Mouse (Mus musculus) limb, embryonic 15.5 days (tissue): Measurements from ENCODE around the gene Spred2. TPM values are rescaled to one million over a fixed set of nuclear protein-coding genes. Genes with fewer than 3 reads are reported as not detected.

Source experiments
- ATAC-seq: fragments of 200-750 bp; cut with Nextera tagmentation; 2 replicates; pipeline ENCODE4 v1.8.0; 2017; ENCODE audit warnings: low read depth, moderate TSS enrichment; ENCODE audit not compliant: insufficient number of reproducible peaks, low FRiP score, low TSS enrichment
- H3K27ac ChIP-seq: fragments of 300-500 bp; sonication (generic); 2 replicates; pipeline ENCODE4 v1.5.1; 2015; ENCODE audit warnings: moderate library complexity, mild to moderate bottlenecking, inconsistent platforms
- H3K27me3 ChIP-seq: fragments of 300-500 bp; sonication (generic); 2 replicates; pipeline ENCODE4 v1.6.1; 2015; ENCODE audit warnings: inconsistent platforms
- H3K36me3 ChIP-seq: fragments of 300-500 bp; sonication (generic); 2 replicates; pipeline ENCODE4 v1.6.1; 2015; ENCODE audit warnings: inconsistent platforms
- H3K4me1 ChIP-seq: fragments of 300-500 bp; sonication (generic); 2 replicates; pipeline ENCODE4 v1.6.1; 2015; ENCODE audit warnings: inconsistent platforms
- H3K4me2 ChIP-seq: fragments of 300-500 bp; sonication (generic); 2 replicates; pipeline ENCODE4 v1.6.1; 2015; ENCODE audit warnings: mild to moderate bottlenecking, inconsistent platforms
- H3K4me3 ChIP-seq: fragments of 300-500 bp; sonication (generic); 2 replicates; pipeline ENCODE4 v1.5.1; 2015; ENCODE audit warnings: mild to moderate bottlenecking, inconsistent platforms
- H3K9ac ChIP-seq: fragments of 300-500 bp; sonication (generic); 2 replicates; pipeline ENCODE4 v1.6.1; 2015; ENCODE audit warnings: inconsistent platforms
- H3K9me3 ChIP-seq: fragments of 300-500 bp; sonication (generic); 2 replicates; pipeline ENCODE4 v1.6.1; 2016; ENCODE audit warnings: inconsistent platforms
- WGBS: fragments of 180-500 bp; shearing (Covaris S2); methylation state at CpG from one replicate; pipeline ENCODE4 v1.1.7; 2015; 5-methylcytosine and 5-hydroxymethylcytosine counted together
- polyA plus RNA-seq: library from polyadenylated mRNA; unstranded; fragments of >200 nt; fragmentation: Nextera tagmentation; extraction: Ambion mirVana; gene quantifications from 2 replicates; pipeline ENCODE4 v1.2.1, GENCODE M21; 2015

The Spred2 gene
- 7.1 and 8.9 TPM in 2 replicates for polyA plus RNA-seq

- H3K36me3 ChIP-seq, result no peaks in the 10 kb centered on the region
- H3K4me1 ChIP-seq, result peaks cover 12% of the 10 kb centered on the region
- H3K9ac ChIP-seq, result peak within 1 kb of the TSS; percentile 91
- peak; percentile 76 for ATAC-seq
- no peaks in the 10 kb centered on the region for H3K9me3 ChIP-seq
- H3K4me2 ChIP-seq, result peak within 1 kb of the TSS; percentile 68
- no peaks in the 10 kb centered on the region for H3K27me3 ChIP-seq
- peak within 1 kb of the TSS; percentile 92 for H3K4me3 ChIP-seq
- WGBS, result under 1% methylated on average over 57 of the region's 57 CpGs
- H3K27ac ChIP-seq, result peak within 1 kb of the TSS; percentile 96
These were observed at the start of gene Spred2 for GRCm38 (mm10) chr11:19923888-19924756. TSS of gene Spred2 (plus strand) at chr11:19924375.

GRCm38 (mm10) chr11:19875551-19875950 is 48.6 kb upstream of the Spred2 start:
- no peaks in the 10 kb centered on the region for H3K27me3 ChIP-seq
- 0 out of 2 replicates have a peak, but pooled peaks cover 4% of the 10 kb centered on the region for H3K4me1 ChIP-seq
- no peak overlapping the region for H3K4me2 ChIP-seq
- H3K27ac ChIP-seq, result no peak overlapping the region
- 55% methylated on average over 12 of the region's 12 CpGs for WGBS
- no peak for ATAC-seq
- H3K4me3 ChIP-seq, result no peak overlapping the region
- H3K9ac ChIP-seq, result no peak overlapping the region
- H3K9me3 ChIP-seq, result no peaks in the 10 kb centered on the region
- H3K36me3 ChIP-seq, result no peaks in the 10 kb centered on the region

DNA sequence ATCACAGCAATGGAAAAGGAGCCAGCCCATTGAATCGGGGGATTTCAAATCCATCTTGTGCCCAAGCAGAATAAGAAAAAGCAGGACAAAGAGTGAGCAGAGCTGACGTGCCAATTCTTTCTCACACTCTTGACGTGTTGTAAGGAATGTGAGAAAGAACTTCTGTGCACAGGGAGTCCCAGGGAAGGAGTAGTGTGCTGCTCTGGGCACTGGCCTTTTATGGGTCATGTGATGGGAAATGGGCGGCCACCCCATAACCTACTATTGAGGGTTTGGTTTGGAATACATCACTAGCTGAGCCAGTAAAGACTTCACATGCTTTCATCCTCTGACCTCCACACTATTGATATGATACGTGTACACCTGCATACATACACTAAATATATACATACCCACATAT is 48.2 kb upstream of the Spred2 start:
- no peak overlapping the region for H3K27ac ChIP-seq
- no peaks in the 10 kb centered on the region for H3K36me3 ChIP-seq
- no peak overlapping the region for H3K4me3 ChIP-seq
- no peak for ATAC-seq
- no peak overlapping the region for H3K4me2 ChIP-seq
- no peaks in the 10 kb centered on the region for H3K27me3 ChIP-seq
- no peaks in the 10 kb centered on the region for H3K9me3 ChIP-seq
- H3K9ac ChIP-seq, result no peak overlapping the region
- 0 out of 2 replicates have a peak, but pooled peaks cover 4% of the 10 kb centered on the region for H3K4me1 ChIP-seq
- WGBS, result 70% methylated on average over 5 of the region's 5 CpGs

DNA sequence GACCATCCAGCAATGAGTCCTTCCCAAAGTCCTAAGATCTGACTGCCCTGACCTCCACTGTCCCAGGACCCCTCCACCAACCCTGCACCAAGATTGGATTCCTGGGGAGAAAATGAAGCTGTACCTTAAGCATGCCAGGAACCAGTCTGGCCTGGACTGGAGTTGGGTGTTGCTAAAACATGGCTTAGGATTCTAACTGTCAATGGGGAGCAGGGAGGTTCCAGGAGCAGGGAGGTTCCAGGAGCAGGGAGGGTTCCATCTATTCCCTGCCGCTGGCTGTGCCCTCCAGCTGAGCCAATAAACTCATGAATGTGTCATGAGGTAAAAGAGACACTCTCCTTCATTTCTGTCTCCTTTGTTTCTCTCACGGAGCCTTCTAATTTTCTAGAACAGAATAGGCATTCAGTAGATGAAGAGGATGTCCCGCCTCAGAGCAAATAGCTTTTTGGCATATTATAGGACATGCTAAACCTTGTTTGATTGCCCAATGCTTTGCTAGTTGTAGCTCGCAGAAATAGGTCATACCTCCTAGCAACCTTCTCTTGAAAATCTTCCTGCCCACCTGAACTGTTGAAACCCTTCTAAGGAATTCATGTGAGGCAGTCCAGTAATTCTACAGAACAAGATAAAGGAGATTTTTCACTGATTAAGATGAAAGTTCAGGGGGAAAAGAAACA is 46.8 kb upstream of the Spred2 start:
- 42% methylated on average over 4 of the region's 4 CpGs for WGBS
- H3K4me1 ChIP-seq, result 0 out of 2 replicates have a peak, but pooled peaks cover 4% of the 10 kb centered on the region
- no peak overlapping the region for H3K9ac ChIP-seq
- no peak overlapping the region for H3K27ac ChIP-seq
- no peaks in the 10 kb centered on the region for H3K27me3 ChIP-seq
- no peaks in the 10 kb centered on the region for H3K9me3 ChIP-seq
- no peak for ATAC-seq
- H3K4me2 ChIP-seq, result no peak overlapping the region
- no peak overlapping the region for H3K4me3 ChIP-seq
- H3K36me3 ChIP-seq, result no peaks in the 10 kb centered on the region

- Histone ChIP-seq H3K4me2 (no peak overlapping the region), H3K4me1 (no peaks in the 10 kb centered on the region), H3K36me3 (no peaks in the 10 kb centered on the region), H3K9ac (no peak overlapping the region), H3K4me3 (no peak overlapping the region), H3K27ac (no peak overlapping the region), H3K9me3 (no peaks in the 10 kb centered on the region), H3K27me3 (no peaks in the 10 kb centered on the region)
- 81% methylated on average over 2 of the region's 2 CpGs for WGBS
- ATAC-seq, result no peak
These were observed 42.8 kb upstream of the Spred2 start for GRCm38 (mm10) chr11:19881342-19881741.

- WGBS, result 44% methylated on average over 6 of the region's 6 CpGs
- Histone ChIP-seq H3K27ac (no peak overlapping the region), H3K9me3 (no peaks in the 10 kb centered on the region), H3K27me3 (no peaks in the 10 kb centered on the region), H3K36me3 (no peaks in the 10 kb centered on the region), H3K4me3 (no peak overlapping the region), H3K9ac (no peak overlapping the region), H3K4me2 (no peak overlapping the region), H3K4me1 (no peaks in the 10 kb centered on the region)
- ATAC-seq, result no peak
These were observed 33.3 kb upstream of the Spred2 start for GRCm38 (mm10) chr11:19890700-19891406.

DNA sequence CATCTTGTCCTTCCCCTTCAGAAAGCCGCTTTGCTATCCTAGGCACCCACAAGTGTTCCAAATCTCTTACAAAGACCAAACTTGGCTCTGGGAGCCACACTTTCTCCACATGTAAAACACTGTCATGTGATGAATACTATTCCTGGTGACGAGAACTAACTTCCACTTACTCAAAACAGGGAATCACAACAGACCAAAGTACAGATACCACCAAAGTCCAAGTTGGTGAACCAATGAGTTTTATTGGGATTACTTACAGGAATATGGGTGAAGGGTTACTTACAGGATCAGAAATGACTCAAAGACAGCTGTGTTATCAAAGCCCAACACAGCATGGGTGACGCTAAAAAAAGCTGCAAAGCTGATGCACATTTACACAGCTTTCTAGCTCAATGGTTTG is 30.9 kb upstream of the Spred2 start:
- WGBS, result 88% methylated on average over 3 of the region's 3 CpGs
- H3K4me3 ChIP-seq, result no peak overlapping the region
- no peak overlapping the region for H3K27ac ChIP-seq
- H3K27me3 ChIP-seq, result no peaks in the 10 kb centered on the region
- H3K4me2 ChIP-seq, result no peak overlapping the region
- ATAC-seq, result no peak
- no peaks in the 10 kb centered on the region for H3K4me1 ChIP-seq
- H3K36me3 ChIP-seq, result no peaks in the 10 kb centered on the region
- no peaks in the 10 kb centered on the region for H3K9me3 ChIP-seq
- no peak overlapping the region for H3K9ac ChIP-seq

- no peak overlapping the region for H3K4me2 ChIP-seq
- H3K9me3 ChIP-seq, result no peaks in the 10 kb centered on the region
- 65% methylated on average over 5 of the region's 5 CpGs for WGBS
- no peaks in the 10 kb centered on the region for H3K36me3 ChIP-seq
- ATAC-seq, result no peak
- H3K4me1 ChIP-seq, result no peaks in the 10 kb centered on the region
- no peak overlapping the region for H3K9ac ChIP-seq
- no peak overlapping the region for H3K4me3 ChIP-seq
- no peaks in the 10 kb centered on the region for H3K27me3 ChIP-seq
- H3K27ac ChIP-seq, result no peak overlapping the region
These were observed 24.6 kb upstream of the Spred2 start for GRCm38 (mm10) chr11:19899621-19900020.

DNA sequence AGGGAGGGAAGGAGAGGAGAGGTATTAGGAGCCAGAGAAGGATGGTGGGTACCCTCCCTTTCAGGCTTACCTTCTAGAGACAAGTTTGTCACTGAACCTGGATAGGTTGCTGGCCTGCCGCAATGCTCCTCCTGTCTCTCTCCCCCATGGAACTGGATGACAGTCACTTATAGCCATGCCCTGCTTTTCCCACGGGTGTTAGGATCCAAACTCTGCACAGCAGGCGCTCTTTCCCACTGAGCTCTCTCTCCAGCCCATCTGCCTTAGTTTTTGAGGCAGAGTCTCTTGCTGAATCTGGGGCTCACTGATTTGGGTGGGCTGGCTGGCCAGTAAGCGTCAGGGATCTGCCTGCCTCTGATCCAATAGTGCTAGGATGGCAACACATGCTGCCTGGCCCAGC is 23.5 kb upstream of the Spred2 start:
- Histone ChIP-seq H3K4me3 (no peak overlapping the region), H3K27me3 (no peaks in the 10 kb centered on the region), H3K36me3 (no peaks in the 10 kb centered on the region), H3K4me2 (no peak overlapping the region), H3K4me1 (no peaks in the 10 kb centered on the region), H3K9me3 (no peaks in the 10 kb centered on the region), H3K27ac (no peak overlapping the region), H3K9ac (no peak overlapping the region)
- WGBS, result 76% methylated on average over 4 of the region's 4 CpGs
- ATAC-seq, result no peak

DNA sequence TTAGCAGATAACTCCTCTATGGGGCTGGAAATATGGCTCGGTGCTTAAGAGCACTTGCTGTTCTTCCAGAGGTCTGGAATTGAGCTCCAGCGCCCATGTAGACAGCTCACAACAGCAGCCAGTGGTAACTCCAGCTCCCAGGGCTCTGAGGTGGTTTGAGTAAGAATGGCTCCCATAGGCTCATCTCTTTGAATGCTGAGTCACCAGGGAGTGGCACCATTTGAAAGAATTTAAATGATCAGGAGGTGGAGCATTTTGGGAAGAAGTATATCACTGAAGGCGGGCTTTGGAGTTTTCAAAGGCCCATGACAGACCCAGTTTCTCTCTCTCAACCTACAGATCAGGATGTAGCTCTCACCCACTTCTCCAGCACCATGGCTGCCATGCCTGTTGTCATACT is 13.0 kb upstream of the Spred2 start:
- Histone ChIP-seq H3K27me3 (no peaks in the 10 kb centered on the region), H3K9me3 (no peaks in the 10 kb centered on the region), H3K27ac (no peak overlapping the region), H3K9ac (no peak overlapping the region), H3K36me3 (no peaks in the 10 kb centered on the region), H3K4me1 (no peaks in the 10 kb centered on the region), H3K4me3 (no peak overlapping the region), H3K4me2 (no peak overlapping the region)
- 91% methylated on average over 3 of the region's 3 CpGs for WGBS
- ATAC-seq, result no peak

DNA sequence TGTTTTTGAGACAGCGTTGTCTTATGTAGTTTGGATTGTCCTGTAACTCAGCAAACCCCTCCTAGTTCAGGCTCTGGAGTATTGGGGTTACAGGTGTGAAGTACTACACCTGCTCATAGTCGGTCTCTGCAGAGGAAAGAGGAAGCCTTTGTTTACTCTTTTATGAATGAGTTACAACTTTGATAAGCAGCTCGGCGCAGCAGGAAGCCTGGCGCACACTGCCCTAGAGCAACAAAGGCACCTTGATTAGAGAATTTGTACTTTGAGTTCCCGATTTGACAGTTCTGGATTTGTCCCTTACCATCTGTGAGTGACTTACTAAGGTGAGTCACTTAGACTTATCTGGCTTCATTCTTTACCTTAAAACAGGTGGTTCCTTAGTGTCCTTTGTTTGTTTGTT is 12.0 kb upstream of the Spred2 start:
- H3K9ac ChIP-seq, result no peak overlapping the region
- H3K4me2 ChIP-seq, result no peak overlapping the region
- no peak overlapping the region for H3K27ac ChIP-seq
- no peaks in the 10 kb centered on the region for H3K9me3 ChIP-seq
- no peaks in the 10 kb centered on the region for H3K4me1 ChIP-seq
- WGBS, result 86% methylated on average over 6 of the region's 6 CpGs
- no peak overlapping the region for H3K4me3 ChIP-seq
- no peaks in the 10 kb centered on the region for H3K36me3 ChIP-seq
- H3K27me3 ChIP-seq, result no peaks in the 10 kb centered on the region
- ATAC-seq, result no peak

DNA sequence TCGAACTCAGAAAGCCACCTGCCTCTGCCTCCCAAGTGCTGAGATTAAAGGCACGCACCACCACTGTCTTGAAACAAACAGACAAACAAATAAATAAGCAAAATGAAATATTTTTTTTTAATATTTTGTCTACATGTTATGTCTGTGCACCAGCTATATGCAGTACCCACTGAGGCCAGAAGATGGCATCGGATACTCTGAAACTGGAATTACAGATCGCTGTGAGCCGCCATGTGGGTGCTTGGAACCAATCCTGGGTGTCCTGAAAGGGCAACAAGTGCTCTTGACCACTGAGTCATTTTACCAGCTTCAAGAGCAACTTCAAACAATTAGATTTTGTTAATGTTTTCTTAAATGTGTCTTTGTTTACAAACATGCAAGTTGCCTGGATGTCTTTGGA is 11.5 kb upstream of the Spred2 start:
- WGBS, result 94% methylated on average over 5 of the region's 5 CpGs
- ATAC-seq, result no peak
- no peaks in the 10 kb centered on the region for H3K27me3 ChIP-seq

More for the DNA sequence above, 11.5 kb upstream of the Spred2 start:
- H3K4me1 ChIP-seq, result no peaks in the 10 kb centered on the region
- no peaks in the 10 kb centered on the region for H3K9me3 ChIP-seq
- no peak overlapping the region for H3K27ac ChIP-seq
- no peak overlapping the region for H3K4me2 ChIP-seq
- no peak overlapping the region for H3K4me3 ChIP-seq
- no peak overlapping the region for H3K9ac ChIP-seq
- H3K36me3 ChIP-seq, result no peaks in the 10 kb centered on the region
